Mouse (Mus musculus) layer of hippocampus, postnatal 14 days (tissue): ENCODE measurements at regions not wholly inside any gene's neighbourhood (a gene's known extent, or its start where the extent isn't known, plus 50 kb on each side); places are given as distances from the start of the nearest gene placed in this dataset.
A peak's percentile ranks its signal among the peaks of the same experiment; 100 is the strongest.

Source experiments
- DNase-seq, 2 experiments: peaks; one replicate each; pipeline ENCODE4 v3.0.0; 2021 to 2022; ENCODE audit warnings: low spot score in 2 of 2, mixed read lengths in 1 of 2

- no peak for DNase-seq
Observed at GRCm38 (mm10) chr13:107410267-107410666, 388.3 kb upstream of the Kif2a start.

- DNase-seq = peak in 1 of 2 experiments; percentile 61
Observed at GRCm38 (mm10) chr13:107407674-107408026, 385.7 kb upstream of the Kif2a start.

GRCm38 (mm10) chr13:107406977-107407673 is 385.2 kb upstream of the Kif2a start:
- DNase-seq = peak; percentile 73 to 83

GRCm38 (mm10) chr13:107398621-107399363 is 376.9 kb upstream of the Kif2a start:
- DNase-seq = peak in 1 of 2 experiments; percentile 6

GRCm38 (mm10) chr13:107396036-107396435 is 374.1 kb upstream of the Kif2a start:
- DNase-seq = no peak

GRCm38 (mm10) chr13:107394451-107394850 is 372.5 kb upstream of the Kif2a start:
- no peak for DNase-seq

- no peak for DNase-seq
Observed at GRCm38 (mm10) chr13:107389535-107390150, 367.7 kb upstream of the Kif2a start.

- no peak for DNase-seq
Observed at GRCm38 (mm10) chr13:107389074-107389473, 367.1 kb upstream of the Kif2a start.

- DNase-seq = no peak
Observed at GRCm38 (mm10) chr13:107378076-107378475, 356.1 kb upstream of the Kif2a start.

GRCm38 (mm10) chr13:107372666-107373065 is 350.7 kb upstream of the Kif2a start:
- DNase-seq = no peak

GRCm38 (mm10) chr13:107371616-107372582 is 350.0 kb upstream of the Kif2a start:
- no peak for DNase-seq

GRCm38 (mm10) chr13:107367639-107368038 is 345.7 kb upstream of the Kif2a start:
- no peak for DNase-seq

- DNase-seq = no peak
Observed at GRCm38 (mm10) chr13:107365766-107366165, 343.8 kb upstream of the Kif2a start.

GRCm38 (mm10) chr13:107365241-107365640 is 343.3 kb upstream of the Kif2a start:
- DNase-seq = peak; percentile 39 to 68

GRCm38 (mm10) chr13:107362806-107363687 is 341.1 kb upstream of the Kif2a start:
- peak; percentile 46 to 51 for DNase-seq

- no peak for DNase-seq
Observed at GRCm38 (mm10) chr13:107340802-107341364, 319.0 kb upstream of the Kif2a start.

GRCm38 (mm10) chr13:107338111-107338510 is 316.2 kb upstream of the Kif2a start:
- DNase-seq = peak; percentile 22 to 49

GRCm38 (mm10) chr13:107337111-107337510 is 315.2 kb upstream of the Kif2a start:
- peak in 1 of 2 experiments; percentile 28 for DNase-seq

- DNase-seq = no peak
Observed at GRCm38 (mm10) chr13:107329348-107329747, 307.4 kb upstream of the Kif2a start.
